Mouse (Mus musculus) kidney, embryonic 16.5 days (tissue): ENCODE data around the gene Fam208a. TPM values are rescaled to one million over a fixed set of nuclear protein-coding genes. Genes with fewer than 3 reads are reported as not detected.
A peak's percentile ranks its signal among the peaks of the same experiment; 100 is the strongest.

Experiments used
- ATAC-seq: fragments of 200-750 bp; cut with Nextera tagmentation; 2 replicates; pipeline ENCODE4 v1.8.0; 2017; ENCODE audit warnings: moderate TSS enrichment; ENCODE audit not compliant: low FRiP score, low TSS enrichment
- H3K27ac ChIP-seq: fragments of 300-500 bp; sonication (generic); 2 replicates; pipeline ENCODE4 v1.5.1; 2014; ENCODE audit warnings: low read length
- H3K27me3 ChIP-seq: fragments of 300-500 bp; sonication (generic); 2 replicates; pipeline ENCODE4 v1.6.1; 2014; ENCODE audit warnings: low read length, control low read depth, mixed read lengths; ENCODE audit not compliant: insufficient read depth
- H3K36me3 ChIP-seq: fragments of 300-500 bp; sonication (generic); 2 replicates; pipeline ENCODE4 v1.6.1; 2014; ENCODE audit warnings: low read length, control low read depth, mixed read lengths; ENCODE audit not compliant: insufficient read depth
- H3K4me1 ChIP-seq: fragments of 300-500 bp; sonication (generic); 2 replicates; pipeline ENCODE4 v1.6.1; 2014; ENCODE audit warnings: low read length, control low read depth, mixed read lengths; ENCODE audit not compliant: insufficient read depth
- H3K4me2 ChIP-seq: fragments of 300-500 bp; sonication (generic); replicated peaks from 2 replicates; pipeline ENCODE4 v1.6.1; 2014; ENCODE audit warnings: low read depth, low read length
- H3K4me3 ChIP-seq: fragments of 300-500 bp; sonication (generic); 2 replicates; pipeline ENCODE4 v1.5.1; 2014; ENCODE audit warnings: mild to moderate bottlenecking, low read length
- H3K9ac ChIP-seq: fragments of 300-500 bp; sonication (generic); replicated peaks from 2 replicates; pipeline ENCODE4 v1.6.1; 2014; ENCODE audit warnings: low read length
- H3K9me3 ChIP-seq: fragments of 300-500 bp; sonication (generic); 2 replicates; pipeline ENCODE4 v1.6.1; 2016; ENCODE audit warnings: low read length, control low read depth
- WGBS: fragments of 180-500 bp; shearing (Covaris S2); extraction: QIAGEN DNeasy Blood & Tissue Kit; methylation state at CpG from one replicate; pipeline ENCODE4 v1.1.7; 2014; 5-methylcytosine and 5-hydroxymethylcytosine counted together
- polyA plus RNA-seq: library from polyadenylated mRNA; unstranded; fragments of >200 nt; fragmentation: Nextera tagmentation; extraction: Ambion mirVana; gene quantifications from 2 replicates; pipeline ENCODE4 v1.2.1, GENCODE M21; 2015

Fam208a gene
- polyA plus RNA-seq, 1 experiment from 2014 or later, result 8.0 TPM

DNA sequence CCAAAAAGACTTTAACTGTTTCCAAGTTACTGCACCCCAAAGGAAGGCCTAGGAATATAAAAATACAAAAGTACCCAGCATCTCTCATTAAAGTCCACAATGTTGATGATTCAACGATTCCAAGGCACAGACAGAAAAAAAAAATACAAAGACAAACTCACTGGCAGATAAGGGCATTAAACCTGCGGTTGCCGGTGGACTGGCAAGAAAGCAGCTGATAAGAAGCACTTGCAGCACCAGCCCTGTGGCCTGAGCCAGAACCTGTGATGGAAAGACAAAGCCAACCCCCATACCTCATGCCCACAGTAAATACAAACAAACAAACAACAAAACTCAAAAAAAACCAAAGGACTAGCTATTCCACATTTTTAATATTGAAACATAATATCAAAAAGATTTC lies 19.0 kb upstream of the Fam208a start:
- Histone ChIP-seq H3K27ac (no peak overlapping the region), H3K9me3 (peaks cover 6% of the 10 kb centered on the region; the same call in 1 of the 2 replicates), H3K36me3 (no peaks in the 10 kb centered on the region), H3K4me1 (no peaks in the 10 kb centered on the region), H3K27me3 (no peaks in the 10 kb centered on the region), H3K4me3 (no peak overlapping the region), H3K9ac (no peak overlapping the region), H3K4me2 (no peak overlapping the region)
- WGBS, result 95% methylated on average over 3 of the region's 3 CpGs
- no peak for ATAC-seq

DNA sequence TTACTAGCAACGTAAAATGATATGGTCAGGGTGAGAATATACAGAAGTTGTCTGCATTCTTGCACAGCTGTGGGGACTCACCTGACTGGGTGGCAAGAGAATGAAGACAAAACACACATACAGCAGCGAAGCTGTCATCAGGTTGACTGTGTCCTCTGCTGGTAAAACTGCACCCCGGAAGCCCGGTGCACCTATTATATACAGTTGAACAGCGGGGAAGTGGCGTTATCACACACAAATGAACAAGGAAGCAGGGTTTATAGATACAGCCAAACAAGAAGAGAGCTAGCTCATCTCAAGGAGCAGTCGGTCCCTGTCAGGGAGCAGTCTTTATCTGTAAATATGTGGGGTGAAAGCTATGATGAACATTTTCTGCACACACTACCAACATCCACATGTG lies 17.1 kb upstream of the Fam208a start:
- H3K27me3 ChIP-seq, result no peaks in the 10 kb centered on the region
- H3K4me3 ChIP-seq, result no peak overlapping the region
- H3K9ac ChIP-seq, result no peak overlapping the region
- H3K4me1 ChIP-seq, result no peaks in the 10 kb centered on the region
- no peaks in the 10 kb centered on the region for H3K9me3 ChIP-seq
- H3K27ac ChIP-seq, result no peak overlapping the region
- no peak overlapping the region for H3K4me2 ChIP-seq
- no peaks in the 10 kb centered on the region for H3K36me3 ChIP-seq
- WGBS, result 85% methylated on average over 7 of the region's 7 CpGs
- ATAC-seq, result no peak

DNA sequence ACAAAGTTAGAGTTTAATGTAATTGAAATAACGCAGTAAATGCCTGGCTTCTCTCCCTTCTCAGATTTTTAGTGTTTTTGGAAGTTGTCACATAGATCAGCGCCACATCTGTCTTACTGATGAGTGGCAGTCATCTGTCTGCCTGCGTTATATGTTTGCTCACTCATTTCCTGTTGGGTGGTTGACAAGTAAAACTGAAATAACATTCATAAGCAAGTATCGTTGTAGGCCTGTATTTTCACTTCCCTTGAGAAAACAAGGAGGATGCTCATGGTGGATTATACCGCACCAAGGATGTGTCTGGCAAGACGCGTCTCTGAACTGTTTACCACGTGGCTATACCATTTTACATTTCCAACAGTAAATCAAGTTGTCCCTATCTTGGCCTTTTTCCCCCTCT lies 15.9 kb upstream of the Fam208a start:
- Histone ChIP-seq H3K27me3 (no peaks in the 10 kb centered on the region), H3K9me3 (no peaks in the 10 kb centered on the region), H3K4me2 (no peak overlapping the region), H3K9ac (no peak overlapping the region), H3K27ac (no peak overlapping the region), H3K4me1 (no peaks in the 10 kb centered on the region), H3K36me3 (no peaks in the 10 kb centered on the region), H3K4me3 (no peak overlapping the region)
- 76% methylated on average over 8 of the region's 8 CpGs for WGBS
- no peak for ATAC-seq

DNA sequence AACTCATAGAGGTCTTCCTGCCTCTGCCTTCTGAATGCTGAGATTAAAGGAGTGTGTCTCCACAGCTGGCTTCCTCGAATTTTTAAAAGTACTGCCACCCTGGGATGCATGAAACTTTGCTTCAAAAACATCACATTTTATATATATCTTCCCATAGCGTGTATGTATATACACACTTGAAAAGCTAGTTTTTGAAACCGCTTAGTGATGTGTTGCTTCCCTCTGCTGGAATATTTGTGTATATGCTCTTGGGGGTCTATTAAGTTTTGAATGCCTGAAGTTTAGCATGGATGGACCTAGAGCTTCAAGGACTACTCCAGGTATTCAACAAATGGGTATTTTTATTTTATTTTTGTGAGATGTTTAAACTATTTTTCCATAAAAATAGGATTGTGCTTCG lies 14.7 kb upstream of the Fam208a start:
- Histone ChIP-seq H3K4me3 (no peak overlapping the region), H3K9ac (no peak overlapping the region), H3K4me1 (no peaks in the 10 kb centered on the region), H3K27me3 (no peaks in the 10 kb centered on the region), H3K4me2 (no peak overlapping the region), H3K27ac (no peak overlapping the region), H3K36me3 (no peaks in the 10 kb centered on the region), H3K9me3 (no peaks in the 10 kb centered on the region)
- WGBS, result 41% methylated on average over 4 of the region's 4 CpGs
- no peak for ATAC-seq

DNA sequence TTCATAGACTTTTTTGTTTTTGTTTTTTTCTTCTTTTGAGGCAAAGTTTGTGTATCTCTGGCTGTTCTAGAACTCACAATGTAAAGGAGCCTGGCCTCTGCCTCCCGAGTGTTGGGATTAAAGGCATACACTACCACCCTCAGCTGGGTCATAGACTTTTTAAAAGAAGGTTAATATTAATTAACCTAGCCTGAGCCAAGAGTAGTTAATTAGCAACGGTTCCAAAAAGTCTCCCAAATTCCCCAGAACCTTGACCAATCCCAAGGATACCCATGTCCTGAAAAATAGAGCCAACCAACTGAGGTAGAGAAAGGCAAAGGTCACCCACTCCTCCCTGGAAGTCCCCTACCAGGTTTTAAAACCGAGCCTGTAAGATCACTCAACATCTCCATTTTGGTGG lies 7.8 kb upstream of the Fam208a start:
- 82% methylated on average over 3 of the region's 3 CpGs for WGBS
- Histone ChIP-seq H3K27ac (no peak overlapping the region), H3K4me2 (no peak overlapping the region), H3K4me3 (no peak overlapping the region), H3K4me1 (no peaks in the 10 kb centered on the region), H3K9ac (no peak overlapping the region), H3K27me3 (no peaks in the 10 kb centered on the region), H3K36me3 (no peaks in the 10 kb centered on the region), H3K9me3 (0 out of 2 replicates have a peak, but pooled peaks cover 5% of the 10 kb centered on the region)
- no peak for ATAC-seq

DNA sequence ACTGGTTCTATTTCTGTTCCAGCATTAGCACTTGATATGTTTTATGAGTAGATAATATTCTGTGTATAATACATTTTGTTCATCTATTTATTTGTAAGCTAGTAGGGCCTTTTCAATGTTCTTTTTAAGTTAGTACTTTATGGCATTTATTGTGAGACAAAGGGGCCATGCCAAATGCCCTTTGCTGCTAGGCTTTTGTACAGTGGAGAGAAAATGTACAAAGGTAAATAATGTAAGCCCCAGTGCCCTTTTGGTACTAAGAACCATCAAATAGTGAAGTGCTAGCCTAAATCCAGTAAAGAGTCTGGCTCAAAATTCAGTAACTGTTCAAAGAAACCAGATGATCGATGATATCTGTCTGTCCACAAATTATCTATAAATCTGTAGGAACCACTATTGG lies 6.3 kb upstream of the Fam208a start:
- no peak overlapping the region for H3K4me3 ChIP-seq
- H3K4me2 ChIP-seq, result no peak overlapping the region
- H3K9ac ChIP-seq, result no peak overlapping the region
- peaks cover 7% of the 10 kb centered on the region; the same call in 1 of the 2 replicates for H3K9me3 ChIP-seq
- no peak overlapping the region for H3K27ac ChIP-seq
- ATAC-seq, result no peak
- H3K4me1 ChIP-seq, result no peaks in the 10 kb centered on the region
- H3K27me3 ChIP-seq, result no peaks in the 10 kb centered on the region
- H3K36me3 ChIP-seq, result no peaks in the 10 kb centered on the region
- WGBS, result 100% methylated on average over 1 of the region's 1 CpGs

DNA sequence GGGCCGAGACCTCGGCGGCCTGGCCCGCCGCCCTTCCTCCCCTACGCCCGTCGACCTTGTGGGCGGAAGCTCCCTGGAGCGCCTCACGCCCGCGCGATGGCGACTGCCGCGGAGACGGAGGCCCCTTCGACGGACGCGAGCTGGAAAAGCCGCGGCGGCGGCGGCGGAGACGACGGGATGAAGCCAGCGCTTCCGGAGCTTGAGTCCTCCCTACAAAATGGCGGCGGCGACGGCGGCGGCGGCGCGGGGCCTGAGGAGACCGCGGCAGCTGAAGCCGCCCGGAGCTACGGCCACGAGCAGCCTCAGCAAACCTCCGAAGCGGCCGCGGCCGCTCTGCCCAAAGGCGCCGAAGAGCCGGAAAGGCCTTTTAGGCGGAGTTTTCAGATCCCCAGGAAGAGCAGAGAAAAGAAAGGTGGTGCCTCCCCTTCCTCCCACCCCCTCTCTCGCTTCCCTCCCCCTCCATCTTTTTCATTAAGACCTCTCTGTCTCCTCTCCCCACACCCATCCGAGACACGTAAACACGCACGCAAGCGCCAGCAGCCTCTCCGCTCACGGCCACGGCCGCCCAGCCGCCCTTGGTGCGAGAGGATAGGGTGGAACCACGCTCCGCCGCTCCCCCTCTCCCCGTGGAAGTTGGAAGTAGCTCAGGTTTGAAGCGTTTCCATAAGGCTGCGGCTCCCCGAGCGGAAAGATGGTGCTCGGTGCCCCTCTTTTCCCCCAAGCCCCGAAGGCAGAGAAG lies 508 bp downstream of the Fam208a start:
- H3K27me3 ChIP-seq, result no peaks in the 10 kb centered on the region
- peak overlapping the region; percentile 99 for H3K27ac ChIP-seq
- H3K36me3 ChIP-seq, result peaks cover 28% of the 10 kb centered on the region
- peak overlapping the region; percentile 85 for H3K9ac ChIP-seq
- H3K4me1 ChIP-seq, result peaks cover 3% of the 10 kb centered on the region; the same call in 1 of the 2 replicates
- H3K4me2 ChIP-seq, result peak overlapping the region; percentile 85
- peak; percentile 82 for ATAC-seq
- peaks cover 20% of the 10 kb centered on the region for H3K9me3 ChIP-seq
- peak overlapping the region; percentile 74 for H3K4me3 ChIP-seq
- under 1% methylated on average over 73 of the region's 78 CpGs for WGBS

DNA sequence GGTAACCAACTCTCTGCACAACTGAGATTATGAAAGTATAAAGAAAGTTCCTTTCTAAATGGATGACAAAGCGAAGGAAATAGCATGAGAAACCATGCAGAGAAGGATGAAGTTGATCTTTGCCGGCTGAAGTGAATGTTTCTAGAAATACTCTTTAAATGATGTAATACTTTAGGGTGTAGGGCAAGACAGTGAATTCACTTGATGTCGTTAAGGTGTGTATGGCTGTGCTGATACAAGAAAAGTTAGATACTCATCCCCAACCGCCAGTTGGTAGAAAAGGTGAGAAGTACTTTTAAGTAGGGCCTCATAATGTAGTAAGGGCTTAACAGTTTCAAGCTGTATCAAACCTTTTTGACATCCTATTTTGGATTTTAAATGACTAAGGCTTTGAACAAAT lies 1.6 kb downstream of the Fam208a start:
- peak overlapping the region; percentile 85 for H3K4me2 ChIP-seq
- H3K4me3 ChIP-seq, result no peak overlapping the region

DNA sequence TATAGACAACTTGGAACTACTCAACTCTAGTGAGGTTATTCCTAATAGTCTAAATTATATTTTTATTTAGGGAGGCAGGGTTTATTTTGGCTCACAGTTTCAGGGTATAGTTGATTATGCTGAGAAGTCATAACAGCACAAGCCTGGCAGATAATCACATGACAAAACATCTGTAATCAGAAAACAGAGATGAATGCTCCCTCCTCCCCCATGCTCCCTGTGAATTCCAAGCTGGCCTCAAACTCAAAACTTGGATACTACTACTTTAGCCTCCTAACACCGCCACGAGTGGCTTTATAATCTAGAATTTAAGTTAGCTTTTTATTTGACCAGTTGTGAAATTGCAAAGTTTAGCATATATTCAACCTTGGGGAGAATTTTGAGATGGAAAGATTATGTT lies 3.4 kb downstream of the Fam208a start:
- Histone ChIP-seq H3K4me3 (no peak overlapping the region), H3K4me1 (peaks cover 3% of the 10 kb centered on the region; the same call in 1 of the 2 replicates), H3K36me3 (peaks cover 37% of the 10 kb centered on the region), H3K9me3 (peaks cover 15% of the 10 kb centered on the region), H3K4me2 (no peak overlapping the region), H3K9ac (no peak overlapping the region), H3K27me3 (no peaks in the 10 kb centered on the region), H3K27ac (no peak overlapping the region)
- no peak for ATAC-seq
- WGBS, result 99% methylated on average over 2 of the region's 2 CpGs

More for the DNA sequence above, 1.6 kb downstream of the Fam208a start:
- peaks cover 32% of the 10 kb centered on the region for H3K36me3 ChIP-seq
- no peak for ATAC-seq
- WGBS, result 94% methylated on average over 4 of the region's 4 CpGs
- H3K27me3 ChIP-seq, result no peaks in the 10 kb centered on the region
- peaks cover 3% of the 10 kb centered on the region; the same call in 1 of the 2 replicates for H3K4me1 ChIP-seq
- H3K9ac ChIP-seq, result no peak overlapping the region
- H3K27ac ChIP-seq, result no peak overlapping the region
- H3K9me3 ChIP-seq, result peaks cover 15% of the 10 kb centered on the region

DNA sequence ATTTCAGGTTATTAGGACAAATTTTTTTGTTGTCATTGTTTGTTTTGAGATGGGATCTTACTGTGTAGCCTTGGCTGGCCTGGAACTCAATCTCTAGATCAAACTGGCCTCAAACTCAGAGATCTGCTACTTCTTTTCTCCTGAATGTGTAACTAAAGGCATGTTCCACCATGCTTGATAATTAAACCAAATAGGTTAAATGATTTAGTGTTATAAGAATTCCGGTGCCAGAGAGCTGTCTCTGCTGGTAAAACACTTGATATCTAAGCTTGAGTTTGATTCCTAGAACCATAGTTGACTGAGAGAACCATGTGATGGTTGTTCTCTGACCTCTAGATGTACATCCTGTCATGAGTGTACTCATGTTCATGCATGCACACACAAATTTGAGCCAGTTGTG lies 7.5 kb downstream of the Fam208a start:
- Histone ChIP-seq H3K9me3 (peaks cover 2% of the 10 kb centered on the region; the same call in 1 of the 2 replicates), H3K4me2 (no peak overlapping the region), H3K4me1 (no peaks in the 10 kb centered on the region), H3K4me3 (no peak overlapping the region), H3K9ac (no peak overlapping the region), H3K27ac (no peak overlapping the region), H3K36me3 (peaks cover 30% of the 10 kb centered on the region), H3K27me3 (no peaks in the 10 kb centered on the region)
- no peak for ATAC-seq
- WGBS, result 84% methylated on average over 1 of the region's 1 CpGs
